Mouse (Mus musculus) lung, adult 2 months (tissue): Measurements from ENCODE around the gene 1600002K03Rik.

Experiments
- CTCF ChIP-seq: fragments of 200-500 bp; IDR thresholded peaks from 2 replicates; pipeline ENCODE4 v1.5.1; 2011; ENCODE audit warnings: mild to moderate bottlenecking, low read length, control low read depth; ENCODE audit not compliant: insufficient read depth
- POLR2A ChIP-seq: fragments of 200-500 bp; IDR thresholded peaks from 2 replicates; pipeline ENCODE4 v1.6.1; 2011; ENCODE audit warnings: low read depth, mild to moderate bottlenecking, control low read depth, low read length, borderline replicate concordance; ENCODE audit errors: extremely low read depth

DNA sequence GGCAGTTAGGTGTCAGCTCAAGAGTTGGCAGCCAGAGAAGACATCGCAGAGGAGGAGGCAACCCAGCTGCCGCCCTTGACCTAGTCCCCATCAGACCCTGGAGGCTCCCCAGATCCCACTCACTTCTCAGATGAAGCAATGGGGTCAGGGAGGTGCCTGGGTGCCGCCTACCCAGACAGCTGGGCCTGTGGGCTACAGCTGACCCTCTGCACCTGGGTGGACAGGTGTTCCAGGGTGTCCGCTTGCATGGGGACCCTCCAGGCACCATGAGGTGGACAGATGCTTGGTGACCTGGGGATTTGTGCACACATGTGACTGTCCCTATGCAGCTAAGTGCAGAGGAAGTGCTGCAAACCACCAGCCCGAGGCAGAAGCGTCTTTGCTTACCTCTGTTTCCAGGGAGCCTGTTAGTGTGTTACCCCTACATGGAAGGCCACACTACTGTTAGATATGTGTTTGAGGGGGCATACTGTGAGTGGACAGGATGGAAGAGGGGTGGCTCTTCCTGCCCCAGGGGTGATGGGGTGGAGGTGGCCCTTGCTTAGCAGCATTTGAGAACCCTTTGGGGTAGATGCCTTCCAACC is 9.9 kb upstream of the 1600002K03Rik start:
- TF ChIP-seq CTCF, result no peak
- no peak for TF ChIP-seq POLR2A
